Mouse (Mus musculus): Measurements from ENCODE around the gene Tmcc3. TPM values are rescaled to one million over a fixed set of nuclear protein-coding genes. Genes with fewer than 3 reads are reported as not detected.
A peak's percentile ranks its signal among the peaks of the same experiment; 100 is the strongest.

Tmcc3 gene
- polyA plus RNA-seq, 1 experiment from 2014 or later: 14.3 TPM

DNA sequence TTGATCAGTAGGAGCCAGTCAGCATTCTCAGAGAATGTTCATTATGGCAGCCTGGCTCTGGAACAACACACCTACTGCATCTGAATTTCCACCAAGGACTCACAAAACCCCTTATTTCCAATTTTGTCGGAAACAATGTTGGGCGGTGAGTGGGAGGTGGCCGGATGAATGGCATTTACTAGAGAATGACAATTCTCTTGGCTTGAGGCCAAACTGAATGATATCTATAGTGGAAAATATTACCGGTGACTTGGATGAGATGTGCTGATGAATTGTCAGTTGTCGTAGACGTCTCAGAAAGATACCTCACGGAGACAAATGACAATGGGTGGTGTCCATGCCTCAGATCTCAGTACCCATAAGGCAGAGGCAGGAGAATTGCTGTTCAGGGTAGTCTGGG, 133.4 kb downstream of the Tmcc3 start:
- no peak overlapping the region for H3K4me3 ChIP-seq (ENCODE audit: low read depth, low read length)
- no peak for DNase-seq (ENCODE audit: low spot score)
- WGBS: 78% methylated on average over 7 of the region's 7 CpGs
- H3K4me2 ChIP-seq (replicated peaks; ENCODE audit: low read depth, low read length): no peak overlapping the region
- no peak overlapping the region for H3K9ac ChIP-seq (replicated peaks; ENCODE audit: low read depth)
- ATAC-seq: no peak
- TF ChIP-seq EP300 (IDR thresholded peaks at IDR 0.05) (no peak), CTCF (IDR thresholded peaks at IDR 0.05) (no peak)
- no peak overlapping the region for H3K27ac ChIP-seq (ENCODE audit: low read length)
- no peaks in the 10 kb centered on the region for H3K9me3 ChIP-seq (ENCODE audit: low read length)
- no peaks in the 10 kb centered on the region for H3K27me3 ChIP-seq (replicated peaks; ENCODE audit: insufficient read depth, low read length)
- peaks cover 2% of the 10 kb centered on the region; the same call in 1 of the 2 replicates for H3K4me1 ChIP-seq (ENCODE audit: insufficient read depth, low read depth, low read length)
- no peaks in the 10 kb centered on the region for H3K36me3 ChIP-seq (ENCODE audit: insufficient read depth, low read length)

DNA sequence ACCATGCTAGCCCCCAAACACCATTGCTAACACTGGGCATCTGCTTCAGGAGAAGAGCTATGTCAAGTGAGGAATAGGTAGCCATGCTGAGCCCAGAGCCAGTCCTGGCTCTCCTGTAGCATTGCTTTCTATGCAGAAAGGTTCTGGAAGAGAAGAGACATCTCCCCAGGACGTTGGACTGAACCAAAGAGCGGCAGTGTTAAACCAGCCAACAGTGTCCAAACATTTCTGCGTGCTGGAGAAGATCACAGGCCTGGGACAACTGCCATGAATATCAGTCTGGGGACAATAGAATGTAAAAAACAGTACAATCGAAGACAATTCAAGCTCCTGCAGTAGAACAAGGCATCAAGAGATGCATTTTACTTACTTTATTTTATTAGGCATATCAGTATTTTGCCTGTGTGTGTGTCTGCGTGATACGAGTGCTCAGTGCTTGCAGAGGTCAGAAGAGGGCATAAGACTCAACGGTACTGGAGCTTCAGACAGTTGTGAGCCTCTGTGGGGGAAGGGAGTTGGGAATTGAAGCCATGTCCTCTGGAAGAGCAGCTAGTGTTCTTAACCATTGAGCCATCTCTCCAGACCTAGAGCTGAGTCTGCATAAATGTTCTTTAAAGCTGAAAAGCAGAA, 134.7 kb downstream of the Tmcc3 start:
- ATAC-seq: no peak
- no peak overlapping the region for H3K4me3 ChIP-seq (ENCODE audit: low read depth, low read length)
- no peak for TF ChIP-seq EP300 (IDR thresholded peaks at IDR 0.05)
- TF ChIP-seq CTCF (IDR thresholded peaks at IDR 0.05): no peak
- no peak overlapping the region for H3K4me2 ChIP-seq (replicated peaks; ENCODE audit: low read depth, low read length)
- no peaks in the 10 kb centered on the region for H3K36me3 ChIP-seq (ENCODE audit: insufficient read depth, low read length)
- H3K4me1 ChIP-seq (ENCODE audit: insufficient read depth, low read depth, low read length): peaks cover 2% of the 10 kb centered on the region; the same call in 1 of the 2 replicates
- no peaks in the 10 kb centered on the region for H3K27me3 ChIP-seq (replicated peaks; ENCODE audit: insufficient read depth, low read length)
- no peak for DNase-seq (ENCODE audit: low spot score)
- 56% methylated on average over 7 of the region's 7 CpGs for WGBS
- no peak overlapping the region for H3K9ac ChIP-seq (replicated peaks; ENCODE audit: low read depth)
- H3K27ac ChIP-seq (ENCODE audit: low read length): no peak overlapping the region
- H3K9me3 ChIP-seq (ENCODE audit: low read length): no peaks in the 10 kb centered on the region

DNA sequence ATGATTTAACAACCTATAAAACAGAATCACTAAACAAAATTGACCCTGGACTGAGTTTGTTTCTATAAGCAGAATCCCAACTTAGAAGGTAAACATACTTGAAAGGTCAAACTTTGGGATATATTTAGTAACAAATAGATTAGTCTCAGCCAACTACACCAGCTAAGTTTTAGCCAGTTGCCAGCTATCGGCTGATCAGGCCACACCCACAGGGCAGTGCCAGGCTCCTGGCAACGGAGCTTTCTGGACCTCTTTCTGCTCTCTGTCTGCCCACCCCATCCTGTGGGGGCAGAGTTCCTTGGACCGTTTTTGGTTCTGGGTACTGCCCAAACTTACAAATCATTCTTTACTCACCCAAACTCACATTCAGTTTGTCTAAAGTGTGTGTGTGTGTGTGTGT, 137.9 kb downstream of the Tmcc3 start:
- Histone ChIP-seq H3K27me3 (replicated peaks; ENCODE audit: insufficient read depth, low read length) (no peaks in the 10 kb centered on the region), H3K4me3 (ENCODE audit: low read depth, low read length) (no peak overlapping the region), H3K27ac (ENCODE audit: low read length) (no peak overlapping the region), H3K9ac (replicated peaks; ENCODE audit: low read depth) (no peak overlapping the region), H3K4me1 (ENCODE audit: insufficient read depth, low read depth, low read length) (peaks cover 2% of the 10 kb centered on the region; the same call in 1 of the 2 replicates), H3K4me2 (replicated peaks; ENCODE audit: low read depth, low read length) (no peak overlapping the region), H3K36me3 (ENCODE audit: insufficient read depth, low read length) (no peaks in the 10 kb centered on the region), H3K9me3 (ENCODE audit: low read length) (no peaks in the 10 kb centered on the region)
- DNase-seq (ENCODE audit: low spot score): no peak
- ATAC-seq: no peak
- TF ChIP-seq CTCF (IDR thresholded peaks at IDR 0.05) (no peak; the same call in 1 of the 2 replicates), EP300 (IDR thresholded peaks at IDR 0.05) (no peak)
- 32% methylated on average over 3 of the region's 3 CpGs for WGBS

- TF ChIP-seq CTCF (IDR thresholded peaks at IDR 0.05) (no peak), EP300 (IDR thresholded peaks at IDR 0.05) (peak; percentile 40; the same call in 1 of the 2 replicates)
- H3K27ac ChIP-seq (ENCODE audit: low read length): no peak overlapping the region
- H3K4me1 ChIP-seq (ENCODE audit: insufficient read depth, low read depth, low read length): peaks cover 2% of the 10 kb centered on the region; the same call in 1 of the 2 replicates
- no peaks in the 10 kb centered on the region for H3K36me3 ChIP-seq (ENCODE audit: insufficient read depth, low read length)
- no peaks in the 10 kb centered on the region for H3K27me3 ChIP-seq (replicated peaks; ENCODE audit: insufficient read depth, low read length)
- H3K4me2 ChIP-seq (replicated peaks; ENCODE audit: low read depth, low read length): no peak overlapping the region
- no peak overlapping the region for H3K9ac ChIP-seq (replicated peaks; ENCODE audit: low read depth)
- DNase-seq (ENCODE audit: low spot score) (peak; percentile 40), ATAC-seq (peak; percentile 37)
- WGBS: 30% methylated on average over 8 of the region's 8 CpGs
- H3K9me3 ChIP-seq (ENCODE audit: low read length): no peaks in the 10 kb centered on the region
- no peak overlapping the region for H3K4me3 ChIP-seq (ENCODE audit: low read depth, low read length)
Measured at GRCm38 (mm10) chr10:94450781-94451180, 139.0 kb downstream of the Tmcc3 start.

GRCm38 (mm10) chr10:94457454-94457853, 145.7 kb downstream of the Tmcc3 start:
- H3K27me3 ChIP-seq (replicated peaks; ENCODE audit: insufficient read depth, low read length): no peaks in the 10 kb centered on the region
- no peaks in the 10 kb centered on the region for H3K36me3 ChIP-seq (ENCODE audit: insufficient read depth, low read length)
- ATAC-seq (no peak), DNase-seq (ENCODE audit: low spot score) (no peak)
- H3K4me3 ChIP-seq (ENCODE audit: low read depth, low read length): no peak overlapping the region
- no peaks in the 10 kb centered on the region for H3K9me3 ChIP-seq (ENCODE audit: low read length)
- TF ChIP-seq EP300 (IDR thresholded peaks at IDR 0.05): no peak
- TF ChIP-seq CTCF (IDR thresholded peaks at IDR 0.05): no peak
- peaks cover 3% of the 10 kb centered on the region; the same call in 1 of the 2 replicates for H3K4me1 ChIP-seq (ENCODE audit: insufficient read depth, low read depth, low read length)
- 35% methylated on average over 1 of the region's 1 CpGs for WGBS
- H3K9ac ChIP-seq (replicated peaks; ENCODE audit: low read depth): no peak overlapping the region
- H3K27ac ChIP-seq (ENCODE audit: low read length): no peak overlapping the region
- no peak overlapping the region for H3K4me2 ChIP-seq (replicated peaks; ENCODE audit: low read depth, low read length)

GRCm38 (mm10) chr10:94458690-94459089, 146.9 kb downstream of the Tmcc3 start:
- whole genome bisulfite sequencing: 26% methylated on average over 6 of the region's 6 CpGs
- no peaks in the 10 kb centered on the region for H3K36me3 ChIP-seq (ENCODE audit: insufficient read depth, low read length)
- H3K27me3 ChIP-seq (replicated peaks; ENCODE audit: insufficient read depth, low read length): no peaks in the 10 kb centered on the region
- no peaks in the 10 kb centered on the region for H3K9me3 ChIP-seq (ENCODE audit: low read length)
- H3K4me1 ChIP-seq (ENCODE audit: insufficient read depth, low read depth, low read length): peaks cover 12% of the 10 kb centered on the region; the same call in 1 of the 2 replicates
- DNase-seq (ENCODE audit: low spot score) (peak; percentile 52), ATAC-seq (no peak)
- no peak overlapping the region for H3K4me2 ChIP-seq (replicated peaks; ENCODE audit: low read depth, low read length)
- H3K27ac ChIP-seq (ENCODE audit: low read length): no peak overlapping the region
- TF ChIP-seq CTCF (IDR thresholded peaks at IDR 0.05): no peak
- TF ChIP-seq EP300 (IDR thresholded peaks at IDR 0.05): no peak
- no peak overlapping the region for H3K4me3 ChIP-seq (ENCODE audit: low read depth, low read length)
- H3K9ac ChIP-seq (replicated peaks; ENCODE audit: low read depth): no peak overlapping the region
